In genomic region chr13:75711517-75711916, GRCm38 (mm10) we compare ENCODE assay signal across 6 mouse cellular contexts. TPM values are rescaled to one million over a fixed set of nuclear protein-coding genes. Genes with fewer than 3 reads are reported as not detected.
DNase-seq lines count a peak whose midpoint lies in the region; ATAC-seq and TF ChIP-seq lines count a peak whose summit lies in the region.
"Not testable (repeated sequence)": the region's sequence is repeated elsewhere in the genome, so short reads cannot be mapped to it uniquely, and the experiment has no call there.

No protein-coding gene starts in this region.

- not testable (repeated sequence) for TF ChIP-seq EP300 in liver, embryonic 14.5 days (IDR thresholded peaks at IDR 0.05; ENCODE audit: low read depth); liver, postnatal 0 days (IDR thresholded peaks at IDR 0.05; ENCODE audit: low read depth)

- ATAC-seq in heart, embryonic 11.5 days (replicated peaks; ENCODE audit: insufficient number of reproducible peaks, low FRiP score, low TSS enrichment); liver, embryonic 11.5 days (replicated peaks; ENCODE audit: low FRiP score); liver, embryonic 14.5 days (ENCODE audit: insufficient read depth); liver, postnatal 0 days: not testable (repeated sequence)

- 90% methylated on average over 3 of the region's 4 CpGs for WGBS in heart, embryonic 11.5 days (ENCODE audit: insufficient replicate concordance)
- WGBS in liver, embryonic 11.5 days: 84% methylated on average over 3 of the region's 4 CpGs
- WGBS in liver, embryonic 14.5 days (ENCODE audit: insufficient replicate concordance): 85% methylated on average over 3 of the region's 4 CpGs
- 79% methylated on average over 3 of the region's 4 CpGs for WGBS in liver, postnatal 0 days (ENCODE audit: insufficient replicate concordance)

- not testable (repeated sequence) for H3K4me1 ChIP-seq in heart, embryonic 11.5 days (ENCODE audit: control insufficient read depth, insufficient read depth, low read length)
- H3K4me1 ChIP-seq in liver, embryonic 11.5 days (replicated peaks; ENCODE audit: control insufficient read depth, insufficient read depth, low read length): peaks cover 33% of the 10 kb centered on the region
- peaks cover 47 to 49% of the 10 kb centered on the region in 2 experiments for H3K4me1 ChIP-seq in liver, embryonic 14.5 days (replicated peaks; ENCODE audit: control insufficient read depth in 2 of 2, insufficient read depth in 2 of 2, low read length in 1 of 2)
- H3K4me1 ChIP-seq in liver, postnatal 0 days (ENCODE audit: insufficient read depth): peaks cover 30% of the 10 kb centered on the region

- DNase-seq in 416B (ENCODE audit: low read depth) (peak; percentile 23), MEL-GATA-1-ER (ENCODE audit: extremely low read depth, low read depth) (peak; percentile 62)
- DNase-seq in liver, embryonic 11.5 days (ENCODE audit: low spot score); liver, embryonic 14.5 days (ENCODE audit: low read depth in 3 of 3, low spot score in 3 of 3); liver, postnatal 0 days: not testable (repeated sequence)

- H3K4me3 ChIP-seq in heart, embryonic 11.5 days (ENCODE audit: low read depth, low read length); liver, embryonic 11.5 days (ENCODE audit: low read depth, low read length); liver, postnatal 0 days (ENCODE audit: low read depth, low read length): not testable (repeated sequence)
- peak overlapping the region in 1 of 2 experiments; percentile 1; a peak in 1 of 4 replicates for H3K4me3 ChIP-seq in liver, embryonic 14.5 days (ENCODE audit: insufficient read depth in 1 of 2, low read depth in 2 of 2, low read length in 2 of 2)

- not testable (repeated sequence) for H3K9me3 ChIP-seq in heart, embryonic 11.5 days (replicated peaks; ENCODE audit: control insufficient read depth, low read length); liver, embryonic 11.5 days (ENCODE audit: control insufficient read depth, low read length); liver, embryonic 14.5 days (ENCODE audit: control insufficient read depth, low read length); liver, postnatal 0 days (ENCODE audit: low read length)

- not testable (repeated sequence) for TF ChIP-seq CTCF in liver, embryonic 14.5 days (IDR thresholded peaks at IDR 0.05; ENCODE audit: low read depth); liver, postnatal 0 days (IDR thresholded peaks at IDR 0.05; ENCODE audit: low read depth)

- H3K27me3 ChIP-seq in heart, embryonic 11.5 days (ENCODE audit: control insufficient read depth, insufficient read depth, low read length); liver, embryonic 11.5 days (replicated peaks; ENCODE audit: control insufficient read depth, insufficient read depth, low read length); liver, embryonic 14.5 days (ENCODE audit: control insufficient read depth, insufficient read depth, low read length); liver, postnatal 0 days (ENCODE audit: insufficient read depth, low read length): not testable (repeated sequence)

- not testable (repeated sequence) for H3K36me3 ChIP-seq in heart, embryonic 11.5 days (ENCODE audit: control insufficient read depth, insufficient read depth, low read length); liver, embryonic 11.5 days (ENCODE audit: control insufficient read depth, insufficient read depth, low read length); liver, postnatal 0 days (replicated peaks; ENCODE audit: insufficient read depth, low read length)
- H3K36me3 ChIP-seq in liver, embryonic 14.5 days (replicated peaks; ENCODE audit: control insufficient read depth, insufficient read depth, low read depth): peaks cover 37% of the 10 kb centered on the region

- peak overlapping the region; percentile 29; the same call in 1 of the 2 replicates for H3K4me2 ChIP-seq in heart, embryonic 11.5 days
- peak overlapping the region; percentile 35 for H3K4me2 ChIP-seq in liver, embryonic 11.5 days
- H3K4me2 ChIP-seq in liver, embryonic 14.5 days (ENCODE audit: low read depth): peak overlapping the region; percentile 95
- peak overlapping the region; percentile 48 for H3K4me2 ChIP-seq in liver, postnatal 0 days (ENCODE audit: low read depth, low read length)

- not testable (repeated sequence) for H3K27ac ChIP-seq in heart, embryonic 11.5 days (ENCODE audit: low read depth, low read length); liver, embryonic 11.5 days (ENCODE audit: low read depth, low read length); liver, embryonic 14.5 days; liver, postnatal 0 days (ENCODE audit: low read depth)

- H3K9ac ChIP-seq in heart, embryonic 11.5 days (ENCODE audit: low read depth, low read length); liver, embryonic 11.5 days (ENCODE audit: low read depth, low read length); liver, embryonic 14.5 days (replicated peaks); liver, postnatal 0 days (replicated peaks): not testable (repeated sequence)

RNA-seq across cellular contexts. Expression of gene Ell2, which starts 5.0 kb away (rescaled TPM):
- polyA plus RNA-seq in heart, embryonic 11.5 days (2014; fragmentation: Nextera tagmentation; extraction: Ambion mirVana): 8.2 and 10.4 TPM in 2 replicates
- 40.4 and 44.8 TPM in 2 replicates for polyA plus RNA-seq in liver, embryonic 11.5 days (2014; fragmentation: Nextera tagmentation; extraction: Ambion mirVana)
- 20.2 and 30.5 TPM in 2 replicates for polyA plus RNA-seq in liver, embryonic 14.5 days (2012; rRNA removed)
- polyA plus RNA-seq in liver, embryonic 14.5 days (2014; fragmentation: Nextera tagmentation; extraction: Ambion mirVana): 41.2 and 44.0 TPM in 2 replicates
- polyA plus RNA-seq in liver, postnatal 0 days (2015; fragmentation: Nextera tagmentation; extraction: Ambion mirVana): 12.1 and 13.7 TPM in 2 replicates

Comparison
In these comparisons a context has a peak if more than half of its experiments do, and no peak if none do; other contexts are left out.
1. H3K4me2 ChIP-seq: peak in every context shown above with its lines; median percentile 95 in liver, embryonic 14.5 days; 48 in liver, postnatal 0 days; 35 in liver, embryonic 11.5 days; 29 in heart, embryonic 11.5 days.